Mouse (Mus musculus): ENCODE measurements around the gene Abcb9. TPM values are rescaled to one million over a fixed set of nuclear protein-coding genes. Genes with fewer than 3 reads are reported as not detected.
"Not testable (repeated sequence)": the region's sequence is repeated elsewhere in the genome, so short reads cannot be mapped to it uniquely, and the experiment has no call there.

The Abcb9 gene
- polyA plus RNA-seq, 1 experiment: 3.8 TPM

- no peak overlapping the region for H3K27ac ChIP-seq (ENCODE audit: insufficient read depth, low read length)
- H3K4me3 ChIP-seq (ENCODE audit: insufficient read depth, low read length): no peak overlapping the region
- TF ChIP-seq POLR2A (IDR thresholded peaks at IDR 0.05; ENCODE audit: low read depth, low read length): no peak
- no peak for TF ChIP-seq CTCF (IDR thresholded peaks at IDR 0.05; ENCODE audit: borderline replicate concordance, insufficient read depth, low read length)
- H3K4me1 ChIP-seq (ENCODE audit: control insufficient read depth, insufficient read depth, low read length): no peaks in the 10 kb centered on the region; the same call in 1 of the 2 replicates
Observed at GRCm38 (mm10) chr5:124069657-124070056, 25.9 kb downstream of the Abcb9 start.

DNA sequence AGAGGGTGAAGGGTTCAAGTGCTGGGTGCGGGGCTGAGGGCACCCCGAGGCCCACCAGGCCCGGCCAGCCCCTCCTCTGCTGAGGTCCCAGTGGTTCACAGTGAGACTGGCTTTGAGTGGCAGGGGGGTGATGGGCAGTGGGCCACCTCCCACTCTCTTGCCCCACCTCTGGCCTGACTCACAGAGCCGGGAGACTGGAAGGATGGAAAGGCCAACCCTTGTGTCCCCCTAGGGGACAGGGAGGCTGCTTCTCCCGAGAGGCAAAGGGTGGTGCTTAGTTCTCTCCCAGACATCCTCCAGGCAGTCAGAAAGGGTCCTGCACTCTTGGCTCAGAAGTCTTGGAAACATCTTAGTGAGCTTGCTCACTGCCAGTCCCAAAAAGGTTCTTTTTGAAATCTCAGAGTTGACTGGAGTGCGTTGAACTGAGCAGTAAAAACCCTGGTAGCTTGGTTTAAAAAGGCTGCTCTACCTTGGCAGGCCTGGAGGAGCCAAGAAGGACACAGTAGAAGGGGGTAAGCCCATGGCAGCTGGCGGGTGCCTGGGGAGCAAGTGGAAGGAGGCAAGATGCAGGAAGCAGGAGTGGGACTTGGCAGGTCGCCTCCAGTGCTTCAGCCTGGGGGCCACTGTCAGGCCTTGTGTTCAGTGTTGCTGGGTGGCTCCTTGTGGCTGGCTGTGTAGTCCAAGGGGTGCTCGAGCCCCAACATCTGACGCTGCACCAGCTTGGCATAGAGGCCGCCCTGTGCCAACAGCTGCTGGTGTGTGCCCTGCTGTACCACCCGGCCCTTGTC, 33.4 kb downstream of the Abcb9 start:
- TF ChIP-seq CTCF (IDR thresholded peaks at IDR 0.05; ENCODE audit: borderline replicate concordance, insufficient read depth, low read length): no peak
- no peak for TF ChIP-seq POLR2A (IDR thresholded peaks at IDR 0.05; ENCODE audit: low read depth, low read length)
- Histone ChIP-seq H3K27ac (ENCODE audit: insufficient read depth, low read length) (no peak overlapping the region), H3K4me1 (ENCODE audit: control insufficient read depth, insufficient read depth, low read length) (no peaks in the 10 kb centered on the region; the same call in 1 of the 2 replicates), H3K4me3 (ENCODE audit: insufficient read depth, low read length) (no peak overlapping the region)

DNA sequence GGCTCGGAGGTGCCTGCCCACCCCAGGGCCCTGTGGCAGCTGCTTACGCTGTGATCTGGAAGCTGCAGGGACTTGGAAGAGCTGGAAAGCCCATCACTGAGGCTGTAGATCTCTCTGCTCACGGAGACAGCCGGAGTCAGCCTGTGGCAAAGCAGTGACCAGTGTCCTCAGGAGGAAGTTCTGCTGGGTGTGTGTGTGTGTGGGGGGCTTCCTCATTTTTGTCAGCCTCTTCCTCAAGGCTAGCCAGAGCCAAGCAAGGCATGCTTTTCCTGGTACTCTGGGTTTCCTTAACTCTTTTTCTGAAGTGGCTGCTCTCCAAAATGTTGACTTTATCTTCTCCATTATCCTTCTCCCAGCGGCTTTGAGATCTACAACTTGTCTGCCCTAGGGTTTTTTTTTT, 35.9 kb downstream of the Abcb9 start:
- TF ChIP-seq POLR2A (IDR thresholded peaks at IDR 0.05; ENCODE audit: low read depth, low read length): no peak
- TF ChIP-seq CTCF (IDR thresholded peaks at IDR 0.05; ENCODE audit: borderline replicate concordance, insufficient read depth, low read length): no peak
- Histone ChIP-seq H3K4me3 (ENCODE audit: insufficient read depth, low read length) (no peak overlapping the region), H3K4me1 (ENCODE audit: control insufficient read depth, insufficient read depth, low read length) (no peaks in the 10 kb centered on the region; the same call in 1 of the 2 replicates), H3K27ac (ENCODE audit: insufficient read depth, low read length) (no peak overlapping the region)

GRCm38 (mm10) chr5:124058749-124059148, 36.8 kb downstream of the Abcb9 start:
- no peak overlapping the region for H3K4me3 ChIP-seq (ENCODE audit: insufficient read depth, low read length)
- H3K4me1 ChIP-seq (ENCODE audit: control insufficient read depth, insufficient read depth, low read length): no peaks in the 10 kb centered on the region; the same call in 1 of the 2 replicates
- no peak overlapping the region for H3K27ac ChIP-seq (ENCODE audit: insufficient read depth, low read length)
- no peak for TF ChIP-seq POLR2A (IDR thresholded peaks at IDR 0.05; ENCODE audit: low read depth, low read length)
- no peak for TF ChIP-seq CTCF (IDR thresholded peaks at IDR 0.05; ENCODE audit: borderline replicate concordance, insufficient read depth, low read length)

GRCm38 (mm10) chr5:124056956-124057355, 38.6 kb downstream of the Abcb9 start:
- no peak for TF ChIP-seq POLR2A (IDR thresholded peaks at IDR 0.05; ENCODE audit: low read depth, low read length)
- TF ChIP-seq CTCF (IDR thresholded peaks at IDR 0.05; ENCODE audit: borderline replicate concordance, insufficient read depth, low read length): no peak
- Histone ChIP-seq H3K4me1 (ENCODE audit: control insufficient read depth, insufficient read depth, low read length) (no peaks in the 10 kb centered on the region), H3K27ac (ENCODE audit: insufficient read depth, low read length) (no peak overlapping the region), H3K4me3 (ENCODE audit: insufficient read depth, low read length) (no peak overlapping the region)

DNA sequence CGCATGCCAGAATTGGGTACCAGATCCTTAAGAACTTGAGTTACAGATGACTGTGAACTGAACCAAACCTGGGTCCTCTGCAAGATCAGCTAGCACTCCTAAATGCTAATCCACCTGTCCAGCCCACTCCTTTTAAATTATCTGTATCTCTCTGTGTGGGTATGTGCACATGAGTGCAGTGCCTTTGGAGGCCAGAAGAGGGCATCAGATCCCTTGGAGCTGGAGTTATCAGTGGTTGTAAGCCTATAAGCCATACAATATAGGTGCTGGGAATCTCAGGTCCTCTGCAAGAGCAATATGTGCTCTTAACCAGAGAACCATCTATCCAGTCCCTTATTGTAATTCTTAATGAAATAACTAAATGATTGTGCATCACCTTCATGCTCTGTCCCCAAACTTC, 39.4 kb downstream of the Abcb9 start:
- H3K27ac ChIP-seq (ENCODE audit: insufficient read depth, low read length): no peak overlapping the region
- TF ChIP-seq POLR2A (IDR thresholded peaks at IDR 0.05; ENCODE audit: low read depth, low read length) (no peak), CTCF (IDR thresholded peaks at IDR 0.05; ENCODE audit: borderline replicate concordance, insufficient read depth, low read length) (no peak)
- no peak overlapping the region for H3K4me3 ChIP-seq (ENCODE audit: insufficient read depth, low read length)
- no peaks in the 10 kb centered on the region for H3K4me1 ChIP-seq (ENCODE audit: control insufficient read depth, insufficient read depth, low read length)

- H3K4me1 ChIP-seq (ENCODE audit: control insufficient read depth, insufficient read depth, low read length); H3K4me3 ChIP-seq (ENCODE audit: insufficient read depth, low read length); H3K27ac ChIP-seq (ENCODE audit: insufficient read depth, low read length): not testable (repeated sequence)
Observed at GRCm38 (mm10) chr5:124052641-124053040, 43.0 kb downstream of the Abcb9 start.

GRCm38 (mm10) chr5:124051899-124052491, 43.6 kb downstream of the Abcb9 start:
- Histone ChIP-seq H3K27ac (ENCODE audit: insufficient read depth, low read length) (no peak overlapping the region), H3K4me1 (ENCODE audit: control insufficient read depth, insufficient read depth, low read length) (peaks cover 2% of the 10 kb centered on the region), H3K4me3 (ENCODE audit: insufficient read depth, low read length) (no peak overlapping the region)
- TF ChIP-seq CTCF (IDR thresholded peaks at IDR 0.05; ENCODE audit: borderline replicate concordance, insufficient read depth, low read length) (no peak), POLR2A (IDR thresholded peaks at IDR 0.05; ENCODE audit: low read depth, low read length) (no peak)

DNA sequence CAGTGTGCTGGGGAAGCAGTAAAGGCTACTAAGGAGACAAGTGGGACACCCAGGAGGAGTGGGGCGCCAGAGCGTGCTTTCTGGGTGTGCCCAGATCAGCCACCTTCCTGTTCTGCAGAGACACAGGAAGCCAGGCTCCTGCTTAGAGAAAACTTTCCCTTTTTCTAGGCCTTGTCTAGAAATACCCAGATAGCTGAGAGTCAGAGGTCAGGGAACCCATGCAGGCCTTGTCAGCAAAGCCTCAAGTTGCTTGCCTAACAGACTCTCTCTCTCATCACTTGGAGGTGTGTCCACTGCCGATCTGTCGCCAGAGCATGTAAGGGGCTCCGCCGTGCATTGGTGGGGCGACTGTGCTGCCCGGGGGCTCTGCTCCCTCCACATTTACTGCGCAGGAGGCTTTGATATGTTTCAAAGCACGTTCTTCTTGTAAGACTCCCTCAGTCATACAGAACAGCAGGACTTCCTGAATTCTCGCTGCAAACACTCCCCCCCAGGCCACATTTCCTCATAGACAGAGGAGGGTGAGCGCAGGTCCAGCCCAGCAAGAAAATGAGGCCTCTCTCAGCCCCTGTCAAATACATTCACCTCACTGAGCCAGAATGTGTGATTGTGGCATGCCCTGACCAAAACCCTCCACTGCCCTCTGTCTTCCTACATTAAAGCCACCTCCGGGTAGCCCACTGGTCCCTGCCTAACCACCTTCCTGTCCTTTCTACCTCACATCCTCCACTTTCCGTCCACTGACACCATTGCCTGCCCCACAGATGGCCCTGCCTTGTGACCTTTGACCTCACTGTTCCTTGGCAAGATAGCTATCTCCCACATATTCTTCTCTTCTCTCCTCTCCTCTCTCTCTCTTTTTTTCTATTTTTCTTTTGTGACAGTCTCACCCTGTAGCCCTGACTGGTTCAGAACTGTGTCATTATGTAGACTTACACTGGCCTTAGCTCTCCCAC, 45.2 kb downstream of the Abcb9 start:
- Histone ChIP-seq H3K4me1 (ENCODE audit: control insufficient read depth, insufficient read depth, low read length) (peaks cover 6% of the 10 kb centered on the region), H3K27ac (ENCODE audit: insufficient read depth, low read length) (no peak overlapping the region), H3K4me3 (ENCODE audit: insufficient read depth, low read length) (no peak overlapping the region)
- TF ChIP-seq POLR2A (IDR thresholded peaks at IDR 0.05; ENCODE audit: low read depth, low read length) (no peak), CTCF (IDR thresholded peaks at IDR 0.05; ENCODE audit: borderline replicate concordance, insufficient read depth, low read length) (no peak)
